Mouse (Mus musculus) hindbrain, embryonic 14.5 days (tissue): Measurements from ENCODE around the gene Ccni. TPM values are rescaled to one million over a fixed set of nuclear protein-coding genes. Genes with fewer than 3 reads are reported as not detected.

Source experiments
- ATAC-seq: fragments of 200-750 bp; cut with Nextera tagmentation; 2 replicates; pipeline ENCODE4 v1.8.0; 2017; ENCODE audit warnings: moderate number of reproducible peaks, mild to moderate bottlenecking, moderate TSS enrichment, moderate library complexity; ENCODE audit not compliant: low FRiP score
- DNase-seq: peaks from one replicate; pipeline ENCODE4 v3.0.0-alpha.2; 2015; ENCODE audit warnings: low spot score
- H3K27ac ChIP-seq: fragments of 300-500 bp; sonication (generic); 2 replicates; pipeline ENCODE4 v1.5.1; 2014; ENCODE audit warnings: mild to moderate bottlenecking, moderate library complexity
- H3K27me3 ChIP-seq: fragments of 300-500 bp; sonication (generic); 2 replicates; pipeline ENCODE4 v1.6.1; 2014; ENCODE audit warnings: mild to moderate bottlenecking, low read length, mixed read lengths; ENCODE audit not compliant: control insufficient read depth, insufficient read depth
- H3K36me3 ChIP-seq: fragments of 300-500 bp; sonication (generic); replicated peaks from 2 replicates; pipeline ENCODE4 v1.6.1; 2014; ENCODE audit not compliant: control insufficient read depth, insufficient read depth
- H3K4me1 ChIP-seq: fragments of 300-500 bp; sonication (generic); replicated peaks from 2 replicates; pipeline ENCODE4 v1.6.1; 2014; ENCODE audit warnings: antibody characterized with exemption, low read length, mixed read lengths; ENCODE audit not compliant: control insufficient read depth, insufficient read depth
- H3K4me2 ChIP-seq: fragments of 300-500 bp; sonication (generic); replicated peaks from 2 replicates; pipeline ENCODE4 v1.6.1; 2014; ENCODE audit warnings: mild to moderate bottlenecking, moderate library complexity
- H3K4me3 ChIP-seq: fragments of 300-500 bp; sonication (generic); replicated peaks from 2 replicates; pipeline ENCODE4 v1.5.1; 2014; ENCODE audit warnings: mild to moderate bottlenecking, low read length
- H3K9ac ChIP-seq: fragments of 300-500 bp; sonication (generic); 2 replicates; pipeline ENCODE4 v1.6.1; 2014
- H3K9me3 ChIP-seq: fragments of 300-500 bp; sonication (generic); 2 replicates; pipeline ENCODE4 v1.6.1; 2016; ENCODE audit warnings: low read length; ENCODE audit not compliant: control insufficient read depth
- WGBS: fragments of 180-500 bp; shearing (Covaris S2); extraction: QIAGEN DNeasy Blood & Tissue Kit; methylation state at CpG from one replicate; pipeline ENCODE4 v1.1.7; 2014; 5-methylcytosine and 5-hydroxymethylcytosine counted together
- polyA plus RNA-seq: library from polyadenylated mRNA; unstranded; fragments of >200 nt; fragmentation: Nextera tagmentation; extraction: Ambion mirVana; gene quantifications from 2 replicates; pipeline ENCODE4 v1.2.1, GENCODE M21; 2014

Gene Ccni
- polyA plus RNA-seq, 1 experiment from 2014 or later, result 173 TPM

DNA sequence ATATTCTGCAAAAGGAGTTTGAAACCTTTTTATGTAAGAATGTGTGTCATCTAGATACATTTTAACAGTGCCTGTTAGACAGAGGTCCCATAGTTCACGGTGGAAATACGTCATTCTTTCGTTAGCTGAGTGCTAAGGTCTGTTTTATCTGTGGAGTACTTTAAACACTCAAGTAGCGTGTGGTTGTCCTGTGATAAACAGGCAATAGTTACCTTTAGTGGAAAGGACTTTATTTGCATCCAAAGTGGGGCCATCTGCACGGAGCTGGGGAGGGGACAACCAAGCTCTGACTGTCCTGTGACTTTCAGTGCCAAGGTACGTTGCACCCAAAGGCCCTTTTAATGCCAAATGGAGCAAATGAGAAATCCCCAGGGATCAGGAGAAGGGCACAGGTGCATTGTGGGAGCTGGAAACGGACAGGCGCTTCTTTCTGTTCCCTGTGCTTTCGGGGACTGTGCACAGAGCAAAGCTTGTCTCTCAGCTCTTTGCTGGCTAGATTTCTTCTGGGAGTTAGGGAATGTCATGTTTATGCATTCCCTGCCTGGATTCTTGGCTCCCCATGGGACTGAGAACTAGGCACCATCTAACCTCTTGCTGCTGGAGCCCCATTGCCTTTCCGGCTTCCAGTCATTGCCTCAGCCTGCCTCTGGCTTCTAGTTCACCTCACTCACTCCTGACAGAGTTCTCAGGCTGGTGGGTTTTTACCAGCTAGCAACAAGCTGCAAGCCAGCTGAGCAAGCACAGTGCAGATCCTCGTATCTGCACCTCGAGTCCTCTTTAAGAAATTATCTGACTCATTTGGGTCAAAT lies 56.1 kb downstream of the Ccni start:
- Histone ChIP-seq H3K36me3 (peaks cover 23% of the 10 kb centered on the region), H3K4me3 (no peak overlapping the region), H3K27ac (no peak overlapping the region), H3K4me1 (peaks cover 6% of the 10 kb centered on the region; the same call in 1 of the 2 replicates), H3K9ac (no peak overlapping the region), H3K9me3 (no peaks in the 10 kb centered on the region), H3K4me2 (no peak overlapping the region), H3K27me3 (no peaks in the 10 kb centered on the region)
- 80% methylated on average over 12 of the region's 12 CpGs for WGBS
- DNase-seq (no peak), ATAC-seq (no peak)

DNA sequence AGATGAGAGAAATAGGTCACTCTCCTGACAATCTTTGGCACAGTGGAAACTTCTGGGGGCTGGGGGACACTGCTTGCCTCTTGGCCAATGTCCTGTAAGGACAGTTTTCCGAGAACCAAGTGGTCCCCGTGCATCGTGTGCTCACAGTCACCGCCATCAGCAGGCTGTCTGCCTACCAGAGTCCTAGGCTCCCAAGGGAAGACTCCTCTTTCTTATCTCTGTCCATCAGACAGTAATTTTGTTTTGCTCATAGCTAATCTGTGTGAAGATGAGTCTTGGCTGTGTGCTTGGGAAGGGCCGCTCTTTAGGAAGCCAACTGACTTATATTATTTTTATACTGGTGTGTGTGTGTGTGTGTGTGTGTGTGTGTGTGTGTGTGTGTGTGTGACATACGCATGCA lies 60.8 kb downstream of the Ccni start:
- Histone ChIP-seq H3K4me1 (peaks cover 11% of the 10 kb centered on the region; the same call in 1 of the 2 replicates), H3K9me3 (no peaks in the 10 kb centered on the region), H3K4me3 (no peak overlapping the region), H3K4me2 (no peak overlapping the region), H3K27me3 (no peaks in the 10 kb centered on the region), H3K36me3 (peaks cover 46% of the 10 kb centered on the region), H3K9ac (no peak overlapping the region), H3K27ac (no peak overlapping the region)
- no peak for DNase-seq
- no peak for ATAC-seq
- WGBS, result 76% methylated on average over 6 of the region's 6 CpGs

- peaks cover 11% of the 10 kb centered on the region; the same call in 1 of the 2 replicates for H3K4me1 ChIP-seq
- H3K9ac ChIP-seq, result no peak overlapping the region
- WGBS, result 40% methylated on average over 5 of the region's 5 CpGs
- peaks cover 47% of the 10 kb centered on the region for H3K36me3 ChIP-seq
- no peaks in the 10 kb centered on the region for H3K27me3 ChIP-seq
- H3K27ac ChIP-seq, result no peak overlapping the region; the same call in 1 of the 2 replicates
- no peak overlapping the region for H3K4me2 ChIP-seq
- no peaks in the 10 kb centered on the region for H3K9me3 ChIP-seq
- no peak for DNase-seq
- no peak overlapping the region for H3K4me3 ChIP-seq
- no peak for ATAC-seq
These were observed 61.4 kb downstream of the Ccni start for GRCm38 (mm10) chr5:93144874-93145273.

DNA sequence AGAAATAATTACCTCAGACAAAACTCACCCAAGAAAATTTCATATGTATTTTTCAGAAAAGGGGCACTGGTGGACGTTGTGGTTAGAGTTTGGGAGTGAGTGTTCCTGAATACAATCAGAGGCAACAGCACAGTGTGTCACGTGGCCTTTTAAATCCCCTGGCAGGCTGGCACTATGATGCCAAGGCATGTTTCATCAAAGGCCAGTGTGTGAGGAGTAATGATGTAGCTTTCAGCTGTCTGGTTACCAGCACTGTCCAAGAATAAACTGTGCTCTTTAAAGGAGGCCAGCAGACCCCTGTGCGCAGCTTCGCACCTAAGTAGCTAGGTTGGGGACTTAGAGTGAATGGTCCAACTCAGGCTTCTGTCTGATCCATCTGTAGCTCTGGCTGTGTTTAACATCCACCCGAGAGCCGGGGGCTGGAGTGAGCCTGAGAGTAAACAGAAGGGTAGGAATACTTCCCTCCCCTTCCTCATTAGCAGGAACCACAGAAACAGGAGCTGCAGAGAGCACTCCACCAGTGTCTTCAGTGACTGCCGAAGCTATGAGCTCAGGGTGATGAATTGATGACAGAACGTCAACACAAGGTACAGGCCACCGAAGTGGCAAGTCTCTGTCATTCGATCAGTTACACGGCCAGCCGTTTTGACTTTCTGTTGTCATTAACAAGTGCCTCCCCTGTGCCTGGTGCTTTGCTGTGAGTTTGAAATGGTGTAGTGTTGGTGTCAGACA lies 62.8 kb downstream of the Ccni start:
- no peaks in the 10 kb centered on the region for H3K9me3 ChIP-seq
- no peak overlapping the region for H3K4me3 ChIP-seq
- no peak overlapping the region for H3K9ac ChIP-seq
- no peaks in the 10 kb centered on the region for H3K27me3 ChIP-seq
- no peak overlapping the region; the same call in 1 of the 2 replicates for H3K27ac ChIP-seq
- H3K4me1 ChIP-seq, result peaks cover 11% of the 10 kb centered on the region; the same call in 1 of the 2 replicates
- WGBS, result 74% methylated on average over 12 of the region's 12 CpGs
- peaks cover 35% of the 10 kb centered on the region for H3K36me3 ChIP-seq
- ATAC-seq (no peak), DNase-seq (no peak)
- no peak overlapping the region for H3K4me2 ChIP-seq

GRCm38 (mm10) chr5:93140747-93141146 lies 65.5 kb downstream of the Ccni start:
- WGBS, result 87% methylated on average over 5 of the region's 5 CpGs
- DNase-seq, result no peak
- no peak for ATAC-seq

DNA sequence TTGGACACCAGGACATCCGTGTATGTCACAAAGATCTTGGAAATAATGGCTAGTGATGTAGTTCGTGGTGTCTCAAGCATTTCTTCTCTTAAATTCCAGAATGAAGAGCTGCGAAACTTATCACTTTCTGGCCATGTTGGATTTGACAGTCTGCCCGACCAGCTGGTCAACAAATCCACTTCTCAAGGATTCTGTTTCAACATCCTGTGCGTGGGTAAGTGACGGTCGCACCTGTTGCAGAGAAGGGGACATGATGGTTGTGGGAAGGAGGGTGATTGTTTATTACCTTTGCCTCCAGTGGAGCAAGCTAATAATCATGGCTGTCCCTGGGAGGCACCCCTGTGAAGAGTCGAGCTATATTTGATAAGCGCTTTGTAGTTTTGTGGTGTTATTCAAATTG lies 66.9 kb downstream of the Ccni start:
- H3K4me3 ChIP-seq, result no peak overlapping the region
- WGBS, result 98% methylated on average over 9 of the region's 9 CpGs

More at GRCm38 (mm10) chr5:93140747-93141146, 65.5 kb downstream of the Ccni start:
- no peak overlapping the region for H3K4me3 ChIP-seq
- H3K27ac ChIP-seq, result no peak overlapping the region
- H3K4me2 ChIP-seq, result no peak overlapping the region
- no peaks in the 10 kb centered on the region for H3K9me3 ChIP-seq
- H3K4me1 ChIP-seq, result peaks cover 14% of the 10 kb centered on the region; the same call in 1 of the 2 replicates
- peaks cover 28% of the 10 kb centered on the region for H3K36me3 ChIP-seq
- no peaks in the 10 kb centered on the region for H3K27me3 ChIP-seq
- H3K9ac ChIP-seq, result no peak overlapping the region

DNA sequence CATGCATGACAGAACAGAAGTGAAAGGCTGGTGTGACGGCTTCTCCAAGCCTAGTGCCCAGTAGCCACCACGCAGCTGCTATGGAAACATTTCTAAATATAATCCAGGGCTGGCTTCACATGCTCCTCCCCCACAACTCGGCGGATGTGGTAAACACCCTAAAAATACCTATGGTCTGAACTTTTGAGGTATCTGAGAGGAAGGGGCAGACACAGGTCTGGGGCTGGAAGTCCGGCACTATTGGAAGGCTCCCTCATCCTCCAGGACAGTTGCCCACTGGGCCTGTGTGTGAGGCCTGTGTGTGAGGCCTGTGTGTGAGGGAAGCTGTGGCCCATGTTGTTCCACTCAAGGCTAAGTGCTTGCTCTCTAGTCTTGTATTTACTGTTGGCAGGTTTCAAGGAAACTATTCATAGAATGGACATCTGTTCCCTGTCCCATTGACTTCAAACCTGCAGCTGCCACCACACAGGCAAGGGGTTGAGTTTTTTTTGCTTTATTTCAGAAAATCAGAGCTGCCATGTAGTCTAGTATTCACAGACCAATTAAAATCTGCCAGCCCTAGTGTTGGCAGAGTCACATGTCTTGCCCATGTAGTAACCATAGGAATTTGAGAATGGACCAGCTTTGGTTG lies 69.2 kb downstream of the Ccni start:
- H3K4me2 ChIP-seq, result no peak overlapping the region
- H3K27ac ChIP-seq, result 0 out of 2 replicates have a peak overlapping the region, but pooled peaks have one; percentile 20
- peaks cover 21% of the 10 kb centered on the region for H3K4me1 ChIP-seq
- H3K9me3 ChIP-seq, result no peaks in the 10 kb centered on the region
- WGBS, result 72% methylated on average over 5 of the region's 5 CpGs
- no peaks in the 10 kb centered on the region for H3K27me3 ChIP-seq
- ATAC-seq (peak; percentile 33; the same call in 1 of the 2 replicates), DNase-seq (no peak)
- H3K36me3 ChIP-seq, result peaks cover 21% of the 10 kb centered on the region
- no peak overlapping the region for H3K9ac ChIP-seq
- no peak overlapping the region for H3K4me3 ChIP-seq

More for the DNA sequence above, 66.9 kb downstream of the Ccni start:
- Histone ChIP-seq H3K27ac (no peak overlapping the region), H3K4me1 (peaks cover 4% of the 10 kb centered on the region; the same call in 1 of the 2 replicates), H3K9ac (no peak overlapping the region), H3K27me3 (no peaks in the 10 kb centered on the region), H3K9me3 (no peaks in the 10 kb centered on the region), H3K36me3 (peaks cover 28% of the 10 kb centered on the region), H3K4me2 (no peak overlapping the region)
- ATAC-seq, result no peak
- no peak for DNase-seq

GRCm38 (mm10) chr5:93135368-93136107 lies 70.8 kb downstream of the Ccni start:
- no peak overlapping the region for H3K27ac ChIP-seq
- no peak for ATAC-seq
- peaks cover 5% of the 10 kb centered on the region for H3K36me3 ChIP-seq
- DNase-seq, result no peak
- no peak overlapping the region for H3K9ac ChIP-seq
- WGBS, result 92% methylated on average over 10 of the region's 10 CpGs
- H3K9me3 ChIP-seq, result no peaks in the 10 kb centered on the region
- no peak overlapping the region for H3K4me2 ChIP-seq
- no peaks in the 10 kb centered on the region for H3K27me3 ChIP-seq
- peaks cover 35% of the 10 kb centered on the region for H3K4me1 ChIP-seq
- no peak overlapping the region for H3K4me3 ChIP-seq
